Mouse (Mus musculus): ENCODE measurements around the gene 1110025L11Rik. TPM values are rescaled to one million over a fixed set of nuclear protein-coding genes. Genes with fewer than 3 reads are reported as not detected.

1110025L11Rik gene
- total RNA-seq (2023): not detected

GRCm38 (mm10) chr16:89063902-89064301, at the start of gene 1110025L11Rik:
Gene 1110025L11Rik (minus strand): TSS chr16:89064002.

GRCm38 (mm10) chr16:89047783-89048182, 16.0 kb downstream of the 1110025L11Rik start, which contains the start of gene Krtap6-5:
Gene Krtap6-5 (minus strand): TSS chr16:89047883.

GRCm38 (mm10) chr16:89041372-89041771, 22.4 kb downstream of the 1110025L11Rik start, which contains the start of gene Gm10228:
Gene Gm10228 (minus strand): TSS chr16:89041472.

GRCm38 (mm10) chr16:89031399-89031798, 32.4 kb downstream of the 1110025L11Rik start, which contains the start of gene Krtap6-1:
Gene Krtap6-1 (plus strand): TSS chr16:89031699.

GRCm38 (mm10) chr16:89014984-89015383, 48.8 kb downstream of the 1110025L11Rik start, which contains the start of gene Gm10229:
Gene Gm10229 (plus strand): TSS chr16:89015284.

Other genes with a start within 250 kb of the 1110025L11Rik start
- gene Krtap15, start 243.8 kb downstream of the 1110025L11Rik start, total RNA-seq (2023): not detected
- not detected for gene Krtap14, start 237.9 kb downstream of the 1110025L11Rik start, total RNA-seq (2023)
- not detected for gene Krtap19-1, start 194.6 kb downstream of the 1110025L11Rik start, total RNA-seq (2023)
- not detected for gene Krtap19-2, start 189.7 kb downstream of the 1110025L11Rik start, total RNA-seq (2023)
- gene Krtap19-3, start 186.0 kb downstream of the 1110025L11Rik start, total RNA-seq (2023): not detected
- gene Krtap19-4, start 178.9 kb downstream of the 1110025L11Rik start, total RNA-seq (2023): not detected
- not detected for gene Krtap19-5, start 167.5 kb downstream of the 1110025L11Rik start, total RNA-seq (2023)
- gene Krtap19-9b, start 131.7 kb downstream of the 1110025L11Rik start, total RNA-seq (2023): not detected
- not detected for gene Krtap16-3, start 101.1 kb downstream of the 1110025L11Rik start, total RNA-seq (2023)
- not detected for gene Krtap22-2, start 53.2 kb downstream of the 1110025L11Rik start, total RNA-seq (2023)
- gene Gm10229, start 48.7 kb downstream of the 1110025L11Rik start, total RNA-seq (2023): not detected
- not detected for gene Krtap6-1, start 32.3 kb downstream of the 1110025L11Rik start, total RNA-seq (2023)
- not detected for gene Gm10228, start 22.5 kb downstream of the 1110025L11Rik start, total RNA-seq (2023)
- gene Krtap6-5, start 16.1 kb downstream of the 1110025L11Rik start, total RNA-seq (2023): not detected
- not detected for gene Krtap6-3, start 20.0 kb upstream of the 1110025L11Rik start, total RNA-seq (2023)
- not detected for gene Gm6358, start 76.8 kb upstream of the 1110025L11Rik start, total RNA-seq (2023)
- not detected for gene Gm10061, start 87.1 kb upstream of the 1110025L11Rik start, total RNA-seq (2023)
- not detected for gene Gm9789, start 94.0 kb upstream of the 1110025L11Rik start, total RNA-seq (2023)
- gene Gm7735, start 105.5 kb upstream of the 1110025L11Rik start, total RNA-seq (2023): not detected
- not detected for gene 1110057P08Rik, start 110.7 kb upstream of the 1110025L11Rik start, total RNA-seq (2023)
- gene Krtap20-2, start 141.9 kb upstream of the 1110025L11Rik start, total RNA-seq (2023): not detected